Mouse (Mus musculus): ENCODE results near the gene Prss53.

DNA sequence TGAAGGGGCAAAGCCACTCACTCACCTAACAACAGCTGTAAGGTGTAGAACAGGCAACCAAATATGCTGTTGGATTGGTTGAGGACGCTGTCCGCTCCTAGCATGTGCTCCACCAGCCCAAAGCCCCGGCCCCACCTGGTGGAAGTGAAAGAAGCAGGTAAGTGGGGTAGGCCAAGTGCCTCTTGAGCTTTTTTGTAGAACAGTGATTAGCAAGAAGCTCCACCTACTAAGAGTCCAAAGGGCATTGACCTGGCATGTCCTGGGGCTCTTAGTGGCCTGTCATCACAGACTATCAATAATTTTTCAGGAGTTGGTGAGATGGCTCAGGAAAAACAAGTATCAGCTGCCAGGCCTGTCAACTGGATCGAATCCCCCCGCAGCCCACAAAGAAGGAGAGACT lies 3.7 kb upstream of the Prss53 start:
- TF ChIP-seq POLR2A (IDR thresholded peaks at IDR 0.05; ENCODE audit: borderline replicate concordance, low read depth, low read length) (no peak), CTCF (IDR thresholded peaks at IDR 0.05; ENCODE audit: low read depth, low read length) (no peak)
